Mouse (Mus musculus): ENCODE results near the gene Afmid.
"Not testable (repeated sequence)": the region's sequence is repeated elsewhere in the genome, so short reads cannot be mapped to it uniquely, and the experiment has no call there.

Gene Afmid

DNA sequence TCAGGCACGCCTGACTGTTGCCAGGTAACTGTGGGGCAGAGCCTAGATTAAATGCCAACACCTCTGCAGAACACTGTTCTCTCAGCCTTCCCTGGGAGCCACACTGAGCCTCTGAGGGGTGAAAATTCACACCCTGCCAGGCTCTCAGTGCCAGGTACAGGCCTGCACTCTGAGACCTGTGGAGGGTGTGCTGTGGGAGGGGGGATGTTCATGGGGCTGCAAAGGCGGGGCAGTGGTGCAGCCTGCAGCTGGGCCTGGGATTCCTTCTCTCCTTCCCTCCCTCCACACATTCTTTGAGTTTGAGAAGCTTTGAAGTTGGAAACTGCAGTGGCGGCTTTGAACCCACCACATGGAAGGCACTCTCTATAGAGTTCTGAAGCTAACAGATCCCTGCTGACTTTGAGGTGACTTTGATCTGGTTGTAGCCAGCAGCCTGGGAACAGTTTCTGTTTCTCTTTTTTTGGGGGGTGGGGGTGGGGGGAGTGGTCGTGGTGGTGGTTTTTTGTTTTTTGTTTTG, 31.6 kb upstream of the Afmid start:
- in situ Hi-C loops (cut with MboI) = loop anchor here (5.0 kb wide), 1 partner anchor 33 kb away; the partner anchor contains the start of genes Afmid and Tk1

DNA sequence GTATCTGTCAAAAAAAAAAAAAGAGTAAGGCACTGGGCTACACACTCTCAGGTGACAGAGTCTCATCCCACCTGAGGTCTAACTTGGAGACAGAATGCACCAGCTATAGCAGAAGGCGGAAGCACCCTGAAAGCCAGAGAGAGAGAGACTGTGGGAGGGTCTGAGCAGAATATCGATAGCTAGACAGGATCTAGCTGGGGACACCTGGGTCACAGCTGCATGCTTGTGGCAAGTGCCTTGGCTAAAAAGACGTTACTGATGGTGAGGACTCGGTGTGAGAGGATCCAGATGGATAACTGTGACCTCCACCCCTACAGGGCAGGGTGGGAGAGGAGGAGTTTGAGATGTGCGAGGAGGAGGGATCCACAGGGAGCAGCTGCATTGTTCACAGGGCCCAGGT, 28.8 kb upstream of the Afmid start:
- in situ Hi-C loops (cut with MboI) = no loop called here

DNA sequence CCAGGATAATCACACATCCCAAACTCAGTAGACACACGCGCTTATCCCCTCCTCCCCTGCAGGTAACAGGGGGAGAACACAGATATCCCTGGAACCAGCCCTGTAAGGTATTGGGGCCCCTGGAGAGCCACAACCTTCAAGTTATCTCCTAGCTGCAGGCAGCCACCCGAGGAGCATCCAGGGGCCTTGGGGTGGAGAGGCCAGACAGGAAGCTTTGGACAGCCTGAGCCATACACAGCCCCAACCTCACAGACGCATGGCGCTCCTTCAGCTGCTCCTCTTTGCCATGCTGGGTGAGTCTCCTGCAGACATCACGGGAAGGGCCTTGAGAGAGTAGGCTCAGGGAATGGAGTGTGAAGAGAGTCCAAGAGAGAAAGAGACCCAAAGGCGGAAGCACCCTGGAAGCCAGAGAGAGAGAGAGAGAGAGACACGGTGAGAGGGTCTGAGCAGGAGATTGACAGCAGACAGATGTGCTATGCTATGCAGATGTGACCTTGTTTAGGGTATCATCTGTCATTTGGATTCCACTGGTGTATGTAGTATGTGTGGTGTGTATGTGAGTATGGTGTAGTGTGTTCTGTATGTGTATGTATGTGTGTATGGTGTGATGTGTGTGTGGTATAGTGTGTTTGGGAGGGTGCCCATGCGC, 28.1 kb upstream of the Afmid start, which contains the start of gene 6030468B19Rik:
Gene 6030468B19Rik (plus strand): TSS at position 150 of the 649 bp plus-strand sequence.
- in situ Hi-C loops (cut with MboI) = no loop called here

DNA sequence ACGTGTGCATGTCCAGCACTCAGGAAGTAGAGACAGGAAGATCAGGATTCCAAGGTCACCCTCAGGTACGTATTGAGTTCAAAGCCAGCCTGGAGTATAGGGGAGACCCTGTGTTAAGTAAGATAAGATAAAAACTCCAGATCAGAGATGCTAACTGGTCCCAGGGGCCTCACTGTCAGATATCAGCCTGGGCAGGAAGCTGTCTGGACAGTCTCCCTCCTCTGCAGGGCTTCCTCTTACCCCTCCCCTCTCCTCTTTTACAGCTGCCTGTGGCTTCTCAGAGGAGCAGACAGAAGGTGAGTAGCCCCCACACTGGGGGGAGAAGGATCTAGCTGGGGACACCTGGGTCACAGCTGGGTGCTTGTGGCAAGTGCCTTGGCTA, 27.6 kb upstream of the Afmid start:
- in situ Hi-C loops (cut with MboI) = no loop called here

DNA sequence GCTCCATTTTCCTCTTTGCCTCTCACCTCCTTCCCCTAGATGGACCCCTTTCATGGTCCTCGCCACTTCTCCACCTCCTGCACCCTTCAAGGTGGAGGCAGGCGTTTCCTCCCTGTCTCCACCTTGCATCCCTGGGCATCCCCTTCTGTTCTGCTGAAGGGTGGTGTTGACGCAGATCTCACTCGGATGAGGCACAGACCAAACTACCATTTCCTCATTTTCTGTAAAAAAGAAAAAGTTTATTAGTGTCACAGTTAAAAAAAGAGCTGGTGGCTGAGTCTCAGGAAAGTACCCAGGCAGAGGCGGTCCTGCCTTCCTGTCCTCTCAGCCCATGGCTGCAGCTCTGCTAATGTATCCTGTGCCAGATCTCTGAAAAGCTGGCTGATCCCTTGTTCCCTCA, 26.6 kb upstream of the Afmid start:
- in situ Hi-C loops (cut with MboI) = no loop called here

DNA sequence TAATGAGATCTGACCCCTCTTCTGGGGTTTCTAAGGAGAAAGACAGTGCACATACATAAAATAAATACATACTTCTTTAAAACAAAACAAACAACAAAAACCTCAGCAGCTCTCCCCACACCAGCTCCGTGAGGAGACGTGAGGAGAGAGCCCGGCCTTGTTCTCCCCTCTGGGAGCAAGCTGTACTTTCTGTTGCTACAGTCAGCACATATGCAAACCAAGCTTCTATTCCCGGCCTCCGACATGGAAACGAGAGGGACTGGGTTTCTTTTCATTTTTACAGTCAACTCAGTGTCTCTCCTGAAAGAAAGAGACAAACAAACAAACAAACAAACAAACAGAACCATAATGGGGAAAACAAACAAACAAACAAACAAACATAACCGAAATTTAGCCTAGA, 25.7 kb upstream of the Afmid start:
- in situ Hi-C loops (cut with MboI) = no loop called here

DNA sequence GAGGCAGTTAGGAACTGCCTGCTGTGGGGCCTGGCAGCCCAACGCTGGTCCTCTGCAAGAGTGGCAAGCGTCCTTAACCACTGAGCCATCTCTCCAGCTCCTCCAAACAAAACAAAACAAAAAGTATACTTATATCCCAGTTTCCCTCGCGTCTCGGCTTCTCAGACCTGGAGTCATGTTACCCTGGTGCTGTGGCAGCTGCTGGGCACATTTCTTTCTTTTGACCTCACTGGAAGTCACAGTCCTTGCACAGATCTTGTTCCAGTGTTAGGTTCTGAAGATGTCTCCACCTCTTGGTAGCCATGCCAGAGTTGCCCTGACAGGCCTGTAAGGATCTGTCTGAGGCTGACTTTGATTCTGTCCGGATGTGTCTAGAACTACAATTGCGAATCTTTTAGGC, 24.1 kb upstream of the Afmid start:
- in situ Hi-C loops (cut with MboI) = no loop called here

DNA sequence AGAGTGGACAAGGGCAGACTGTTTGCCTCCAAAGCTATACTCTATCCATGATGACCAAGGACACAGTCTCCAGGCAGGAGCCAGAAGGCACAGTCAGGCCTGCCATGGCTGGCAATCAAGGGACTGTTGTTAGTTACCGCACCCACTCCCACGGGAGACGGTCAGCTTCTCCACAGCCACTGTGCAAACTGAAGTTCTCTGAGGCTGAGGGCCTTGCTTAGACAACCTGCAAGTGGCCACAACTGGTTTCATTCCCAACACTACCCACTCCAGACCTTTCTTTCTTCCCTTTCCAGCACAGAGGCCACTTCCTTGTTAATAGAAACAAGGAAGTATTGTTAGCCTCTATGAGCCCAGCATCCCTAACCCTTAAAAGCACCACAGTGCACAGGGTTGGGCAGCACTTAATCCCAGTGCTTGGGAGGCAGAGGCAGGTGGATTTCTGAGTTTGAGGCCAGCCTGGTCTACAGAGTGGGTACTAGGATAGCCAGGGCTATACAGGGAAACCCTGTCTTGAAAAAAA, 22.5 kb upstream of the Afmid start:
- in situ Hi-C loops (cut with MboI) = no loop called here

DNA sequence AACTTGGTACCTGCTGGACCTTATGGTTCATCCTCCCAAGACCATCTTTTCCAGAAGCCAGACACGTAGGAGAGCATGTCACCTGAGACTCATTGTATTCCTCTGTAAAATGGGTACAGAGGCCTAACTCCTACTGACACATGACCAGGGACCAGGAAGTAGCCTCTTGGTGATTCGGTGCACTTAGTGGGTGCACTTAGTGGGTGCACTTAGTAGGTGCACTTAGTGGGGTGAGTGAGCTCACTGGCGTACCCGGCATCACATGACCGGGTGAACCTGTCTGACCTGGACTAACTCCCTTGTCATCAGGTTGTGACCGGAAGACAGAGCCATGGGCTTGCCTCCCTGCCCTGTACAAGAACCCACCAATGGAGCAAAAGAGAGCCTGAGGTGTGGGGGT, 18.9 kb upstream of the Afmid start:
- in situ Hi-C loops (cut with MboI) = no loop called here

DNA sequence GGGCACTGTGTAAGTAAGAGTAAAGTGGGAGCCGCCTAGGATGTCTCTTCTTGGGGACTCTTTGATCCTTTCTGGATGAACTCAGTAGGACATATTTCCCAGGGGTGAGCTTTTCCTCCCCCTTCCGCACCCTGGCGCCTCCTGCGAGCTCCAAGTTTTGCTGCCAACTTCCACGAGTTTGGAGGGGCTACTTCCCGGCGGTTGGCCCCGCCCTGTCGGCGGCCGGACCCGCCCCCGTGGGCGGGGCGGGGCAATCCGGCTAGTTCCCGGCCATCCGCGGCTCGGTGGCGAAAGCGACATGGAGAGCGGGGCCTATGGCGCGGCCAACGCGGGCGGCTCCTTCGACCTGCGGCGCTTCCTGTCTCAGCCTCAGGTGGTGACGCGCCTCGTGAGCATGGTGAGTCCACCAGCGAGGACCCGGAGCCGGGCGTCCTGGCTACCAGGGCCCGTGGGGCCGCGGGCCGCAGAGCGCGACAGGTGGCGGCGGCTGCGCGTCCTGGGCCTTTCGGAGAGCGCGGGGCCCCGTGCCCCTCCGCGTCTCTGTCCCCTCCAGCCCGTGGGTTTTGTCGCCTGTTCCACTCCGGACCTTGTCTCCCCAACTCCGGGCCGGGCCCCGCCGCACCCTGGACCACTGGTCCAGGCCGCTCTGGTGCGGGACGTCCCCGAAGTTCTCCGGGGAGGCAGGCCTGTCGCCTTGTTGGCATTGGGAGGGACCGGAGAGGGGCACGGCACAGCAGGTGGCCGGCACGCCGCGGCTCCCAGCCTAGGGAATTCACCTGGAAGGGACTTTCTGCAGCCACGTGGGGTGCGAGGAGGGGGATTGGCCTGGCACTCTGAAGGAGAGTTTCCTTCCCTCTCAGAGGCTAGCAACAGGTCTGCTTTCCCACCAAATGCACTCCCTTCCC, 16.1 kb upstream of the Afmid start, which contains the start of the genes Gm20708 and Syngr2:
Gene Gm20708 (plus strand): TSS at position 262 of the 905 bp plus-strand sequence.
Gene Syngr2 (plus strand): TSS at position 262 of the 905 bp plus-strand sequence.
- in situ Hi-C loops (cut with MboI) = no loop called here

DNA sequence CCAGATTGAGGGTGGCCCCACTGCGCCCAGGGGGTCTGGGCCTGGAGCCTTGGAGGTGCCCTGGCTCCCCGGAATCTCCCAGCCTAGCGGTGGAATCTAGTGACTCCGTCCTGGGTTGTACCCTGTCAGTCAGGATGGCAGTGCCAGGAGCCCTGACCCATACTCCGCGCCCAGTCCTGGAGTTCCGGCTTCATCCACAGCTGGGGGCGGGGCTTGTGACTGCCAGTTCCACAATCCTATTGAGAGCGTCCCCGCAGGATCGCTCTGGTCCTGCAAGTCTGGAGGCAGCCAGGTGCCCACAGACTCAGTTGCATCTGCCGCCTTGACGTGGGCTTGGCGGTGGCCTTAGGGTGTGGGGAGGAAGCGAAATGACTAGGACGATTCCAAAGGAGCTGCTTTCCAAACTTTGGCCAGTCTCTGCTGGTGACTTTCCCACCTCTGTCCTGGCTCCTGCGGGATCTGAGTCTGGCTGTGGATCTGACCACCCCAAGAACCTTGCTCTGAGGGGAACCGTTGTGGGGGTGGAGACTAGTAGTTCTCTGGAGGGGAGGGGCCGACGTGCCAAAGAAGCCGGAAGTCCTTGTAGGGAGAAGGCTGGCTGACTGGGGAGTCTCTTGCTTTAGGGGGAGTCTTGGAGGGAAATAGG, 15.2 kb upstream of the Afmid start:
- in situ Hi-C loops (cut with MboI) = no loop called here

DNA sequence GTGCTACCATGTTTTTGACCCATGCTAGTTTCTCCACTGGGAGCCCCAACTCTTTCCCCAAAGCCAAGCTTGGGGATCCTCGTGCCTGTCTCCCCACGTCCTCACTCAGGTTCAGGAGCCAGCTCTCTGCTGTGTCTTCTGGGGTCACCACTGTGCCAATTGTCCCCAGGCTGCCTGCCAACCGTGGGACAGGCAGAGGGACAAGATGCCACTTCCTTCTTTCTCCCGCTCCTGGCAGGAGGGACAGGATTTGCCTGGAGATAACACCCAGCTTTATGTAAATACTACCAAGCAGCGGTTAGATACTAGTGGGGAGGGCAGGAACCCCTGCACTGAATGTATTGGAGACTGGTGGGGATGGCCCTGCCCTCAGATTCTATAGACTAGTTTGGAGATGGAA, 11.9 kb upstream of the Afmid start:
- in situ Hi-C loops (cut with MboI) = no loop called here

DNA sequence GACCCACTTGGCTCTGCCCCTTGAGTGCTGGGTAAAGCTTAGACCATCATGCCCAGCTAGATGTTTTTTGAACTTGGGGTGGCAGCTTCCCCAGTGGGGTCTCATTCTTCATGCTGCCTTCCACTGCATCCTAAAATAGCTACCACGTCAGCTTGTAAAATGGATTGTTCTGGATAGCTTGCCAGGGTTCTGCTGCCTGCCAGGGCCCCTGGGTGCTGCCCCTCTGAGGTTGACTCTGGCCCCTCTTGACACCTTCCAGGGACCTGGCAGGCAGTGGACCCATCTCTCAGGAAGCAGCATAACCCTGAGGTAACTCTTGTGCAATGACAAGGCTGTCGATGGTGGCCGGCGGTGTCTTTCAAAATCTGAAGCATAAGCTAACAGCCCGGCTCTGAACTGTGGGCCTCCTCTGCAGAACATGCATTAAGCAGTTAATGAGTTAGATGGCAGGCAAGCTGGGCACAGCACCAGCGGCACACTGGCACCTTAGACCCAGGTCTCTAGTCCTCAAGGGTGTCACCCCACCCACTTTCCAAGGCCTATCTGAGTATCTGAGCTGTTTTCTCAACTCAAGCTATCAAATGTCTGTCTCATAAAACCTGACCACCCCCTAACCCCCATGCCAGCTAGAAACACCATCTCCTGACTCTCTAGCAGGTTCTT, 10.9 kb upstream of the Afmid start:
- in situ Hi-C loops (cut with MboI) = no loop called here

DNA sequence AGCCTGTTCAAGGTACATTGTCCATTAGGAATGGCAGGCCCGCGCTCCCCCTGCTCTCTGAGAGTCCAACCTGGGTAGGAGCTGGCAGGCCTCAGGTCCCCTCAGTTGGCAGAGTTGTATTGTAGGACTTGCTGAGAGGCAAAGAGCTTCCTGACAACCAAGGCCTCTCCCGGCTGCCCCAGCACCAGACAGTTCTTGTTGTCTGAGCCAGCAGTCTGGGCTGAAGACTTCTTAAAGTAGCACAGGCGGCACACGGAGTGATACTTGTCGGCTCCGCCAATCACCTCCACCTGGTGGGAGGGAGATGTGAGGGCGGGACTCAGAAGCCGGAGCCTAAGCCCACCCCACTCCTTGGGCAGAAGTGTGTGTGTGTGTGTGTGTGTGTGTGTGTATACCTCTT, 9.9 kb upstream of the Afmid start:
- in situ Hi-C loops (cut with MboI) = not testable (repeated sequence)

DNA sequence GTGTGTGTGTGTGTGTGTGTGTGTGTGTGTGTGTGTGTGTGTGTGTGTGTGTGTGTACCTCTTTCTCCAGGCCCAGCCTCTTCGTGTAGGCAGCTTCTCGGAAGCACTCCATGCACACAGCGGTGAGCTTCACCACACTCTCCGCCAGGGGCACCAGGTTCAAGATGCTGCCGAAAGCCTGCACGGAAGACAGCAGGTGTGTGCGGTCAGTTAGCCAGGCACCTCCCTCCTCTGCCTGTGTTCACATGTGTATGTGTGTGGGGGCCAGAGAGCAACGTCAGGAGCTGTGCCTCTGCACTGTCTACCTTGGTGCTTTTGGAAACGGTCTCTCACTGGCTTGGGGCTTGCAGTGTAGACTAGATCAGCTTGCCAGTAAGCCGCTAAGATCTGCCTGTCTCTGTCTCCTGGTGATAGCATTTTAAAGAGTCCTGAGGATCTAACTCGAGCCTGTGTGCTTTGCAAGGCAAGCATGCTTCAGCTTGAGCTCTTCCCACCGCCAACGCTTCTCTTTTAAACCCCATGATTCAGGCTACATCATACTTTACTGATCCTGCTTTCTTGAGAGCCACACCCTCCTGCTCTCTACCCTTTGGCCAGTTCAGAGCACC, 9.2 kb upstream of the Afmid start:
- in situ Hi-C loops (cut with MboI) = no loop called here

DNA sequence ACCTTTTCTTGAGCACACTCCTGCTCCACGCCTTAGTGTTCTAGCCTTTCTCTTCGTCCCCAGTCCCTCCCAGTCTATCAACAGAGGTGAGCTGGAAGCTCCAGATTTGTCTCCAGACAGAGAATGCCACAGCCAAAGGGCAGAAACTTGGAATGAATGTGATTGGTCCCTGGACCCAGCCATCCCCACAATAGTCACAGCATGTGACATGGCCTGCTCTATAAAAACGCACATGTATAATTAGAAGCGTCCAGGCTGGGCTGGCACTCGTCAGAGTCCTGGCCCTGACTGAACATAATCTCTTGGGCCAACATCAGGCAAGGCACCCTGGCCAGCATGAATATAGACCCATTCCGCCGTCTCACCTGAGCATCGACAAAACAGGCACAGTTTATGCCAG, 6.6 kb upstream of the Afmid start:
- in situ Hi-C loops (cut with MboI) = no loop called here

DNA sequence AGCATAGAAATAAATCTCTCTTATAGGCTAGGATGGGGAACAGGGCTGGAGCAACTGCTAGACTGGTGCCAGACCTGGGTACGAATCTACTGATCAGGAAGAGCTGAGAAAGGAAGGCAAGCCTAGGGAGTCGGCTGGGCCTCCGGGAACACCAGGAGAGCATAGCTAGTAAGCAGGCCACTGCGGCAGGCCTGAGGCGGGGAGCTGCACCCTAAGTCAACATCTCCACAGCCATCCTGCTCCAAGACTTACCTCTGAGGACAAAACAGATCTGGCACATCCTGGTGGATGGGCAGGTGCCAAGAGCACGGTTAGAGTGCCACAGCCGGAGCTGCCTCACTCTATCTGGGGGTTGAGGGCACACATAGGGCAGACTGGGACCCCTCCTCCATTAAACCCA, 5.6 kb upstream of the Afmid start:
- in situ Hi-C loops (cut with MboI) = loop anchor here (5.0 to 10.0 kb wide), 2 partner anchors 108 to 435 kb away; no protein-coding TSS in a partner anchor

DNA sequence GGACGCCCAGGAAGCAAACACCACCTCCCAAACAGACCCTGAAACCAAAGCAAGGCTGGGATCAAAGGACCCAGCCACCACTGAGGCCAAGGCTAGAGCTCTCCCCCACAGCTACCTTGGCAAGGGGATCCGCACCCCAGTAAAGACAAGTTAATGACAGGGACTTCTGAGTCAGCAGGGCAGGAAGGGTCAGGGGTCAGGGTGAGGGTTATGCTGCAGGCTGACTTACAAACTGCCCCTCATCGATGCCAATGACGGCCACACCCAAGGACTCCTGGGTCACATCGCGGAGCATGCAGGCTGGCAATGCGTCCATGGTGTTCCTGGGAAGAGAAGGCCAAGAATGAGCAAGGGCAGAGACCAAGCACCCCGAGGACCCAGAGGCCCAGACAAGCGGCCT, 3.9 kb upstream of the Afmid start:
- in situ Hi-C loops (cut with MboI) = loop anchor here (5.0 to 10.0 kb wide), 2 partner anchors 110 to 437 kb away; no protein-coding TSS in a partner anchor

DNA sequence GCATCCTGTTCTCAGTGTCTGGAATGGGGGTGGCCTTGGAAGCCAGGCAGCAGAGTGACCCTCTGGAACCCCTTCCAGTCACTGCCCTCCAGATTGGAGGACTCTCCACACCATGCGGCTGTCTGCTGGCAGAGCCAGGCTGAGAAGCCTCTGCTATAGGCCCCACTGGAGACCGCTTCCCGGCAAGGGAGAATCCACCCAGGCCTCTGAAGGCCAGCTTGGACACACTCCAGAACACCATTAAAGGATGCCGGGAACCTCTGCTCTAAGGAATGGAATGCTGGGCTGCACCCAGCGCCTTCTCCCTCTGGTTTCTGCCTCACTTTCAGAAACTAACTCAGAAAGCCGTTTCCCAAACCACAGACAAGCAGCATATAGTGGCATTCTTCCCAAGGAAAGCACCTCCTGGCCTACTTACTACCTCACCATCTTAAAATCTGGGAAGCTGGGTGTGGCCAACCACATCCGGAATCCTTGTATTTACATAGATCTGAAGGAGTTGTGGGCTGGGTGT, 2.9 kb upstream of the Afmid start:
- in situ Hi-C loops (cut with MboI) = loop anchor here (5.0 to 10.0 kb wide), 2 partner anchors 110 to 438 kb away; no protein-coding TSS in a partner anchor

DNA sequence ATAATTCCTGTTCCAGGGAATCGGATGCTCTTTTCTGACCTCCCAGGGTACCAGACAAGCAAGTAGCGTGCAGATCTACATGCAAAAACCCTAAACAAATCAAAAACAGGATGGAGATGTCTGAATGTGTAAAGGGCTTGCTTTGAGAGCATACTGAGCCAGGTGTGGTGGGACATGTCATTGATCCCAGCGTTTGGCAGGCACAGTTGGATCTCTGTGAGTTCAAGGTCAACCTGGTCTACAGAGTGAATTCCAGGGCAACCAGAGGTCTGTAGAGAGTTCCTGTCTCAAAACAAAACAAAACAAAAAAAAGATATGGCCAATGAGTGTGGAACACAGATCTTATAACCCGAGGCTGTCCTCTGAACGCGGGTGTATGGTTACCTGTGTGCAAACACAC, 2.3 kb upstream of the Afmid start:
- in situ Hi-C loops (cut with MboI) = loop anchor here (5.0 to 10.0 kb wide), 2 partner anchors 111 to 439 kb away; no protein-coding TSS in a partner anchor

Data from mature B cell (primary cell).